ENCODE assay signal across 18 mouse cellular contexts in the genomic region with DNA sequence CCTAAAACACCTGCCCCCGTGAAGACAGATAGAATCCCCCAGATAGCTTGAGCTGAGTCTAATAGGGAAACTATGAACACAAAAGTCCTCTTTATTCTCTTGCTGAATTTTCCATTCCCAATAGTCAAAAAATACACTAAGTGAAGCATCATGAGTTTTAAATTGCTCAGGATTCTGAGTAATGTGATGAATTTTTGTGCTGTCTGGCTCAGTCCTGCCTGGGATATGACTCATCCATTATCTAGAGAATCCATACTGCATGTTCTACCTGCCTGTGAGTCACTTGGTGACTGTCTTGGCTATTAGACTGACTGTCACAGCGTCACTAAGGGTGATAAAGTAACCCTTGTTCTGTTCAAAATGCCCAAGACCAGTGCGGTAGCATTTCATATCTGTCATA.
DNase-seq lines count a peak whose midpoint lies in the region.
"Had no signal": no experiment of that assay in that cellular context is flagged by ENCODE, and none has a peak within 500 bp of the region (broad histone marks: within the 10 kb centered on the region; RNA-seq: fewer than 3 reads in every experiment).

No protein-coding gene starts in this region.

- intact Hi-C loops in left cerebral cortex, postnatal 25 days (cut with DNase I) = no loop called here
- intact Hi-C loops in left cerebral cortex, postnatal 4 days (cut with DNase I) = no loop called here

- peak; percentile 16 to 40 for DNase-seq in left cerebral cortex, postnatal 25 days (ENCODE audit: low spot score in 2 of 2)
- DNase-seq in left cerebral cortex, postnatal 4 days = no peak
- peak; percentile 46 for DNase-seq in 3T3-L1 (ENCODE audit: low read depth, low spot score)
- DNase-seq in 416B (ENCODE audit: low read depth) = peak; percentile 8
- DNase-seq in NIH3T3 (ENCODE audit: low read depth) = peak; percentile 23
- DNase-seq in thymus, postnatal 0 days (ENCODE audit: low spot score) = no peak
- DNase-seq in gastrocnemius, adult 18-20 months (ENCODE audit: low spot score) = no peak
- DNase-seq: adrenal gland, postnatal 10 days; adrenal gland, postnatal 36 days; B cell, adult 2 months; cerebellum, adult 11 months; cerebellum, adult 2 months; cerebellum, adult 9-11 months; cerebellum, postnatal 25 days; forebrain, postnatal 0 days; gastrocnemius, adult 2 months; gastrocnemius, postnatal 14 days; heart, adult 11 months had no signal

Comparison
In these comparisons a context has a peak if more than half of its experiments do, and no peak if none do; other contexts are left out.
1. DNase-seq: peak in left cerebral cortex, postnatal 25 days (2 of 2), 3T3-L1 (single experiment), 416B (single experiment) and NIH3T3 (single experiment); none in left cerebral cortex, postnatal 4 days (single experiment), thymus, postnatal 0 days (single experiment) and gastrocnemius, adult 18-20 months (single experiment).